Mouse (Mus musculus) common myeloid progenitor, adult 5-6 weeks (primary cell): Measurements from ENCODE around the gene Tspo2. TPM values are rescaled to one million over a fixed set of nuclear protein-coding genes. Genes with fewer than 3 reads are reported as not detected.

Source experiments
- total RNA-seq: library from RNA; stranded (forward); fragments of 200-1000, 187-1606 nt; gene quantifications from 2 replicates; pipeline ENCODE4 v1.2.3, GENCODE M21; 2017

Tspo2 gene
- total RNA-seq, 1 experiment from 2014 or later, result 28.4 TPM

Other genes with a start within 250 kb of the Tspo2 start
- gene Trem1, start 218.8 kb downstream of the Tspo2 start, total RNA-seq, result 1.4 and 2.9 TPM in 2 replicates
- 2.9 and 4.5 TPM in 2 replicates for gene Trem3, start 203.7 kb downstream of the Tspo2 start, total RNA-seq
- 0.58 TPM in 1 of 2 replicates, not detected in the other for gene Treml4, start 187.2 kb downstream of the Tspo2 start, total RNA-seq
- 46.2 and 61.0 TPM in 2 replicates for gene Treml2, start 152.0 kb downstream of the Tspo2 start, total RNA-seq
- 0.34 and 0.91 TPM in 2 replicates for gene B430306N03Rik, start 135.4 kb downstream of the Tspo2 start, total RNA-seq
- not detected in 2 replicates for gene Trem2, start 105.1 kb downstream of the Tspo2 start, total RNA-seq
- 14.1 and 21.0 TPM in 2 replicates for gene Treml1, start 91.6 kb downstream of the Tspo2 start, total RNA-seq
- gene Nfya, start 41.6 kb downstream of the Tspo2 start, total RNA-seq, result 77.6 and 92.6 TPM in 2 replicates
- gene Oard1, start 41.5 kb downstream of the Tspo2 start, total RNA-seq, result 58.8 and 59.1 TPM in 2 replicates
- 0.05 and 1.4 TPM in 2 replicates for gene Apobec2, start 18.6 kb downstream of the Tspo2 start, total RNA-seq
- 2.1 and 2.2 TPM in 2 replicates for gene Unc5cl, start 3.4 kb upstream of the Tspo2 start, total RNA-seq